Mouse (Mus musculus) heart, postnatal 14 days (tissue): ENCODE results near the gene Rab35. TPM values are rescaled to one million over a fixed set of nuclear protein-coding genes. Genes with fewer than 3 reads are reported as not detected.

Source experiments
- DNase-seq, 2 experiments: peaks; one replicate each; pipeline ENCODE4 v3.0.0; 2021 to 2022
- intact Hi-C: fragments of 180-260 bp; cut with DNase I; formaldehyde crosslinking; loops from one replicate; pipeline ENCODE4 v1.15.1; 2025
- microRNA-seq, 2 experiments: library from miRNA; unstranded; fragments of <30 nt; microRNA quantifications; one replicate each; pipeline ENCODE4 v1.2.0; 2021 to 2022
- total RNA-seq, 2 experiments: library from RNA; stranded (reverse); gene quantifications; 2 replicates each; pipeline ENCODE4 v1.2.3; 2021

Rab35 gene
- total RNA-seq, 2 experiments from 2014 or later = 41.5 to 41.8 TPM

DNA sequence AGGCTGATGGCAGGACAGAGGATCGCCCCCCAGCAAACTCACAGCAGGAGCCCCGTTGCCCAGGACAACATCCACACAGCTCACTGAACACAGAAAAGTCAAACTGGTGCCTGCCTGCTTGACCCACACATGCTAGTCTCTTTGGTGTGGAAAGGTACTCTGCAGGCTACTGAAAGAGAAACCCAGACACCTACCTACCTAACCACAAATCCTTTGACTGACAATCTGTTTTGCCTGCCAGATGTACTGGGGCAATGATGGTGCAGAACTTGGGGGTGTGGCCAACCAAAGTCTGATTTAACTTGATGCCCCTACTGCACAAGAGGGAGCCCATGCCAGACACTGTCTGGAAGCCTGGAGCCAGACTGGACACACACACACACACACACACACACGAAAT is 61.6 kb downstream of the Rab35 start:
- DNase-seq = no peak
- intact Hi-C loops = no loop called here

DNA sequence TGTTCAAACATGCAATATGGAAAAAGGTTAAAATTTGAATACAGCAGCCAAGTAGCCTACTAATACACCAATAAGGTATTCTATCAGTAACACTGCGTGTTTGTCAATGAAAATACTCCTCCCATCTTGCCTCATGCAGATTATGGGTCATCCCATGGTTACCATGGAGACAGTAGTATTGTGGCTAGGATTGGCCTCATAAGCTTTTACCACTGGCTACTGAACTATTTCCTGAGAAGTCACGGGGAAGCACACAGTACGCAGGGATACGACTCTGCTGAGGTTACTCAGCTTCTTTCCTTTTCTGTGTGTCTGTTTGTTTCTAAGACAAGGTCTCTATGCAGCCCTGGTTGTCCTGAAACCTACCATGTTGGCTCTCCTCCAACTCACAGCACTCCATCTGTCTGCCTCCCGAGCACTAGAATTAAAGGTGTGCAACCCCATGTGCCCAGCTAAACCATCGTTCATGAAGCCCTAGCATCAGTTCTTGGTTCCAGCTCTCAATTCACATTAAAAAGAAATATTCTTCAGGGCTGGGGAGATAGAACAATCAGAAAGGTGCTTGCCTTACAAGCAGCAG is 63.6 kb downstream of the Rab35 start:
- intact Hi-C loops = no loop called here
- DNase-seq = no peak

DNA sequence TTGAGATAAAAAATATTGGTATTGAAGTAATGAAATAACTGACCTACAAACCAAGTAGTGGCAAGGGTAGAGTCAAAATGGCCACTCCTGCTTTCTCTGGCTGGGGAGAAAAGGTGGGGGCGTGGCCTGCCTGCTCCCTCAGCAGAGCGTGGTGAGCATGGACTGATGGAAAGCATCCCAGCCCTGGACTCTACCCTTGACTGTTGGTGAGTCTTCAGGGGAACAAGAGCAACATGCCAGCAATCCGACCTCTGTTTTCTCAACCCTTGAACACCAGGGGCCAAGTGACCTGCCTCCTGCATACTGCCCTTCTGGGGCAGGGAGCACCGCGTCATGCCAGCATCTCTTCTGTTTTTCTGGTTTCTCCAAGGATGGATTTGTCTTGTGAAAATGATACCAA is 65.1 kb downstream of the Rab35 start:
- intact Hi-C loops = no loop called here
- no peak for DNase-seq

Small RNA genes lying within 50 kb of the gene (microRNA-seq; reads per million reads assigned to microRNA genes)
- 0 to 0.12 reads per million in 2 experiments for gene Mir7030

Other genes starting within 250 kb of the Rab35 start
- gene Msi1, start 202.3 kb upstream of the Rab35 start, total RNA-seq = 1 to 10 TPM; 1.9 to 2.0 TPM
- not detected for gene Pla2g1b, start 165.6 kb upstream of the Rab35 start, total RNA-seq
- 10 to 100 TPM; 17.9 to 18.7 TPM for gene Sirt4, start 147.2 kb upstream of the Rab35 start, total RNA-seq
- gene Pxn, start 125.2 kb upstream of the Rab35 start, total RNA-seq = 10 to 100 TPM; 52.4 to 54.2 TPM
- gene Rplp0, start 72.4 kb upstream of the Rab35 start, total RNA-seq = 100 to 1,000 TPM; 645 to 715 TPM
- 10 to 100 TPM; 45.1 to 46.6 TPM for gene Gcn1l1, start 66.7 kb upstream of the Rab35 start, total RNA-seq
- gene Bicdl1, start 99.7 kb downstream of the Rab35 start, total RNA-seq = 1 to 10 TPM; 8.2 to 8.5 TPM
- 1 to 10 TPM; 4.0 to 5.4 TPM for gene Cit, start 213.4 kb downstream of the Rab35 start, total RNA-seq